Mouse (Mus musculus) hindbrain, embryonic 10.5 days (tissue): Measurements from ENCODE around the gene Mllt1. TPM values are rescaled to one million over a fixed set of nuclear protein-coding genes. Genes with fewer than 3 reads are reported as not detected.
"Not testable (repeated sequence)": the region's sequence is repeated elsewhere in the genome, so short reads cannot be mapped to it uniquely, and the experiment has no call there.

Experiments used
- DNase-seq: peaks from one replicate; pipeline ENCODE4 v3.0.0-alpha.2; 2017; ENCODE audit warnings: low spot score
- H3K27ac ChIP-seq: fragments of 300-500 bp; sonication (generic); 2 replicates; pipeline ENCODE4 v1.5.1; 2016; ENCODE audit warnings: mild to moderate bottlenecking, moderate library complexity
- H3K27me3 ChIP-seq: fragments of 300-500 bp; sonication (generic); 2 replicates; pipeline ENCODE4 v1.6.1; 2016; ENCODE audit warnings: mild to moderate bottlenecking; ENCODE audit not compliant: poor library complexity, insufficient read depth, severe bottlenecking
- H3K36me3 ChIP-seq: fragments of 300-500 bp; sonication (generic); 2 replicates; pipeline ENCODE4 v1.6.1; 2016; ENCODE audit warnings: mild to moderate bottlenecking, moderate library complexity
- H3K4me1 ChIP-seq: fragments of 300-500 bp; sonication (generic); replicated peaks from 2 replicates; pipeline ENCODE4 v1.6.1; 2016; ENCODE audit warnings: mild to moderate bottlenecking
- H3K4me3 ChIP-seq: fragments of 300-500 bp; sonication (generic); 2 replicates; pipeline ENCODE4 v1.5.1; 2016; ENCODE audit warnings: mild to moderate bottlenecking, moderate library complexity
- H3K9me3 ChIP-seq: fragments of 300-500 bp; sonication (generic); 2 replicates; pipeline ENCODE4 v1.6.1; 2016; ENCODE audit warnings: mild to moderate bottlenecking, moderate library complexity
- WGBS: fragments of 180-500 bp; shearing (Covaris S2); methylation state at CpG from one replicate; pipeline ENCODE4 v1.1.7; 2016; 5-methylcytosine and 5-hydroxymethylcytosine counted together
- polyA plus RNA-seq: library from polyadenylated mRNA; unstranded; fragments of >200 nt; fragmentation: Nextera tagmentation; extraction: Ambion mirVana; gene quantifications from 2 replicates; pipeline ENCODE4 v1.2.1, GENCODE M21; 2016

The Mllt1 gene
- polyA plus RNA-seq, 1 experiment from 2014 or later: 82.4 TPM

DNA sequence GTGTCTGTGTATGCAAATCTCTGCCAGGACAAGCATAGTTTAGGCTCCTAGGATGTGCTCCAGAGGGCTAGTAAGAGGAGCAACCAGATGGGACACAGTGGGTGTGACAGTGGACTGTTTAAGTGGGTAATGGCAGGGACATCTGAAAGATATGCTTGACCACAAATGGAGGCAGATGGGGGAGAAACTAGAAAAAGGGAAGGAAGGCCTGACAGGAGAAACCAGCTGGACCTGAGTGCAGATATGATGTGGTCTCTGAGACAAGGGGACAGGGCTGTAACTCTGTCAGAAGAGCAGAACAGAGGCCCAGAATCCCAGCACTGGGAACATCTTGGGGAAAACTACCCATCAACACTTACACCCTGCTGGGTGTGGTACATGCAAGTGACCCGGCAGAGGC, 5.7 kb downstream of the Mllt1 start:
- WGBS: 86% methylated on average over 1 of the region's 1 CpGs
- Histone ChIP-seq H3K4me3 (no peak overlapping the region), H3K27ac (no peak overlapping the region), H3K27me3 (no peaks in the 10 kb centered on the region), H3K9me3 (no peaks in the 10 kb centered on the region), H3K4me1 (peaks cover 43% of the 10 kb centered on the region), H3K36me3 (peaks cover 88% of the 10 kb centered on the region)
- no peak for DNase-seq

DNA sequence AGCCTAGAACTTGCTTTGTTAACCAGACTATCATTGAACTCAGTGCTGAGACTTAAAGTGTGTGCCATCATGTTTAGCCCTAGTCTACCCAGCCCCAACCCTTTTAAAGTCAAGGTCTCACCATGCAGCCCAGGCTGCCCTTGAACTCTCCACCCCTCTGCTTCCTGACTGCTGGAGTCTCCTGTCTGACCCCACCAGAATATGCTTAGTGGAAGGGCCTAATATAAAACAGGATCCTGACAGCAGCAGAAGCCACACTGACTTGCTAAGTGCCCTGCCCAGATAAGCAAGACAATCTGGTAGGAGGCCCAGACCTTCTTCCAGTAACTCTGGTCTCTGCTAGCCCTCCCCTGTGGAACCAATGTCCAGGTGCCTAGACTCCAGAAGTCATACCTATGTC, 6.1 kb downstream of the Mllt1 start:
- Histone ChIP-seq H3K4me3 (no peak overlapping the region), H3K9me3 (no peaks in the 10 kb centered on the region), H3K27me3 (no peaks in the 10 kb centered on the region), H3K36me3 (peaks cover 92% of the 10 kb centered on the region), H3K27ac (no peak overlapping the region), H3K4me1 (peaks cover 39% of the 10 kb centered on the region)
- DNase-seq: no peak

DNA sequence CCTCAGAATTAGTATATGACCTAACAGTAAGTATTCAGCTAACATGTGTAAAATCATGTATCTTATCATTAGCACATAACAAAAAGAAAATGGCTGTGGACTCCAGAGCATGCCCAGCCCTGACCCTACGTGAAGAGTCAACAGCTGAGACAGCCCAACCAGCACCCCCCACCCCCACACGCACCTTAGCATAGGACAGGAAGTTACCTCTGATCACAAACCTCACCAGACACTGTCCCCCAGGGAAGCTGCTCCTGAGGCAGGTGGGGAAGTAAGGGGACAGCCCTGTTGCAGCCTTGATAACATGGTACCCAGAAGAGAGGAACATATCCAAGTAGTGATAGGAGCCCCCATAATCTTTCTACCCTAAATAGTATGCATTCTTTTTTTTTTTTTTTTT, 9.2 kb downstream of the Mllt1 start:
- Histone ChIP-seq H3K27ac (no peak overlapping the region), H3K4me3 (no peak overlapping the region), H3K9me3 (no peaks in the 10 kb centered on the region), H3K4me1 (peaks cover 16% of the 10 kb centered on the region; the same call in 1 of the 2 replicates), H3K36me3 (peaks cover 93% of the 10 kb centered on the region), H3K27me3 (no peaks in the 10 kb centered on the region)
- WGBS: 100% methylated on average over 2 of the region's 2 CpGs
- DNase-seq: no peak

DNA sequence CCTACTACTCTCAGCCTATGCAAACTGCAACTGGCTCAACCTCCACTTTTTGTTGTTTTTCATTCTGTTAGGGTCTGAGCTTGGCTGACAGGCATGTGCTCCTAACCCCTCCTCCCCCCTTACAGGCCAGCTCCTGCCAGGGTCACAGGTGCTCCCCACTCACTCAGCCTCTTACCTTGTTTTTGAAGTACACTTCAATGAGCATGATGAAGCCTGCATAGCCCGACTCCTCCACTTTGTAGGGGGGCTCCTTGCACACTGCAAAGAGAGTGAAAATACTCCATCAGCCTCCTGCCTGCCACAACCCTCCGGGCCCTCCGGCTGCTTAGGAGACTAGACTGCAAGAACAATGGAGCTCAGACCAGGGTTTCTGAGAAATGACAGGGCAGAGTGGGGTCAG, 15.5 kb downstream of the Mllt1 start:
- Histone ChIP-seq H3K4me1 (no peaks in the 10 kb centered on the region), H3K27me3 (no peaks in the 10 kb centered on the region), H3K36me3 (peaks cover 98% of the 10 kb centered on the region), H3K9me3 (no peaks in the 10 kb centered on the region), H3K4me3 (no peak overlapping the region), H3K27ac (no peak overlapping the region)
- WGBS: 87% methylated on average over 3 of the region's 3 CpGs
- DNase-seq: no peak

DNA sequence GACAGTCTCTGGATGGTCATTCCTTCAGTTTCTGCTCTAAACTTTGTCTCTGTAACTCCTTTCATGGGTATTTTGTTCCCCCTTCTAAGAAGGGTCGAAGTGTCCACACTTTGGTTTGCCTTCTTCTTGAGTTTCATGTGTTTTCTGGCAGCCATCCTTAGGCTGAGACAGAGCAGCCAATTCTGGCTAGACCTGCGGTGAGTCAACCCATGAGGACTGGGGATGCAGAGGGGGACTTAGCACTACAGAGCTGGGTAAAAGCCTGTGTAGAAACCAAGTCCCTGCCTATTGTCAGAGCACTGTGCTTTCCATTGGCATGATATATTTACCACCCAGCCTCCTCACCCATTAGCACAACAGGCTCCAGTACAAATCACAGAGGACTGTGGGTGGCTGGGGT, 18.0 kb downstream of the Mllt1 start:
- Histone ChIP-seq H3K36me3 (peaks cover 98% of the 10 kb centered on the region), H3K4me1 (no peaks in the 10 kb centered on the region), H3K27ac (no peak overlapping the region), H3K27me3 (no peaks in the 10 kb centered on the region), H3K4me3 (no peak overlapping the region), H3K9me3 (no peaks in the 10 kb centered on the region)
- DNase-seq: no peak
- 98% methylated on average over 2 of the region's 2 CpGs for WGBS

DNA sequence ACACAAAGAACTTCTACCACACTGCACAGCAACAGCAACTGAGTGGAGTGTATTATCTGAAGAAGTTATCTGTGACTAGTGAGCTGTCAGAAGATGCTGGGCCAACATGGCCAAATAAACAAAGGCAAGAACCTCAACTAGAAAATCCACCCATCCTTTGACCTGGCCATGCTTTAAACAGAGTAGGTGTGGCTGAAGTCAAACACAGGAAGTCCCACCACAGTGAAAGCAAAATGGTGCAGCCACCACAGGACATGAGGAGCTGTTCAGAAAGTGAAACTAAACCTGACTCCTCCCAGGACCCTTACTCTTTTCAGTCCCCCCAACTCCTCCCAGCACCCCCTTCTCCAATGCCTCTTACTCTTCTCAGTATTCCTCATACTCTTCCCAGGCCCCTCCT, 21.8 kb downstream of the Mllt1 start:
- H3K9me3 ChIP-seq: no peaks in the 10 kb centered on the region
- H3K4me1 ChIP-seq: no peaks in the 10 kb centered on the region
- DNase-seq: no peak
- peaks cover 98% of the 10 kb centered on the region for H3K36me3 ChIP-seq
- no peaks in the 10 kb centered on the region for H3K27me3 ChIP-seq
- H3K4me3 ChIP-seq: no peak overlapping the region
- no peak overlapping the region for H3K27ac ChIP-seq

DNA sequence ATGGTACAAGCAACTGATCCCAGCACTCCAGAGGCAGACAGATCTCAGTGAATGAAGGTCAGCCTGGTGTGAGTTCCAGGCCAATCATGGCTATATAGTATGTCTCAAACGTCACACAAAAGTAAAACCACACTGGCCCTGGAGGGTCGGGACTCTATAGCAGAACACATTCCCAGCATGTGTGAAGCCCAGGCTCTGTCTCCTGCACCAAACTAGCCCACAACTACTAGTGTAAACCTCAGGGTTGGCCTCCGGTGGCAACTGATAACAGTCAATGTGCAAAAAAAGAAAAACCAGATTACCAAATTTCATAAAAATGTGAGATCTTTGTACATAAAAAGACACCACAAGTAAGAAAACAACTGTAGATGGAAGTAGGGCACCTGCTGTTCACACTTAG, 22.2 kb downstream of the Mllt1 start:
- DNase-seq: no peak
- peaks cover 98% of the 10 kb centered on the region for H3K36me3 ChIP-seq
- H3K27ac ChIP-seq: no peak overlapping the region
- no peak overlapping the region for H3K4me3 ChIP-seq
- H3K4me1 ChIP-seq: no peaks in the 10 kb centered on the region
- H3K9me3 ChIP-seq: no peaks in the 10 kb centered on the region
- H3K27me3 ChIP-seq: no peaks in the 10 kb centered on the region
- WGBS: 93% methylated on average over 3 of the region's 3 CpGs

DNA sequence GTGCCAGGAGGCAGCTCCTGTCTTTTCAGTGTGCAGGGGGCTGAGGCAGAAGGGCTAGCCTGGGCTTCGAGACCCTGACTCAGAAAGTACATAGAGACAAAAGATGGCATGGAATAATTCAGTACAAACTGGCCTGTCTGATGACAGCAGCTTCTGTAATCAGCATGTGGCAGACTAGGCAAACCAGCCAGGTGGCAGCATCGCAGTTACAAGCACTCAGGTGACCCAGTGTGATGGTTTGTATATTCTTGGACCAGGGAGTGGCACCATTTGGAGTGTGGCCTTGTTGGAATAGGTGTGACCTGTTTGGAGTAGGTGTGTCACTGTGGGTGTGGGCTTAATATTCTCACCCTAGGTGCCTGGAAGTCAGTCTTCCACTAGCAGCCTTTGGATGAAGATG, 25.5 kb downstream of the Mllt1 start:
- H3K27me3 ChIP-seq, H3K4me1 ChIP-seq, H3K9me3 ChIP-seq, DNase-seq, H3K27ac ChIP-seq, H3K4me3 ChIP-seq: not testable (repeated sequence)
- 82% methylated on average over 2 of the region's 2 CpGs for WGBS
- peaks cover 99% of the 10 kb centered on the region for H3K36me3 ChIP-seq

DNA sequence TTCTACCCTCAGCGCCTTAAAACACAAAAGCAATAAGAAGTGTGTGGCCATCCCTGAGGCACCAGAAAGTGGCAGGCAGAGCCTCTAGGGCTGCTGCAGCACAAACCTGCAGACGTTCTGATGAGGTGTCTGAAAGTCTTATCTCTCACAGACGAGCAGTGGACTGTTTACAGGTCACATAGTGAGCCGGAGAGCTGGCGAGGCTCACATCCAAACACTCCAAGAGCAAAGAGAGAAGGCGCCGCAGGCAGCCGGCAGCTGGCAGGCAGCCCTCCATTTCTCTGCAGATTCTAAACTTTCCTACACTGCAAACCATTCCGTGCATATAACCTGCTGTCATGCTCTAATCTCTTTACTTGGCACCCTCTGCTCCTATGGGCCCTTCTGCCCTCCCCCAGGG, 27.3 kb downstream of the Mllt1 start:
- Histone ChIP-seq H3K4me3 (no peak overlapping the region), H3K4me1 (peaks cover 9% of the 10 kb centered on the region; the same call in 1 of the 2 replicates), H3K36me3 (peaks cover 99% of the 10 kb centered on the region), H3K9me3 (no peaks in the 10 kb centered on the region), H3K27me3 (no peaks in the 10 kb centered on the region), H3K27ac (no peak overlapping the region)
- WGBS: 90% methylated on average over 9 of the region's 9 CpGs
- no peak for DNase-seq

DNA sequence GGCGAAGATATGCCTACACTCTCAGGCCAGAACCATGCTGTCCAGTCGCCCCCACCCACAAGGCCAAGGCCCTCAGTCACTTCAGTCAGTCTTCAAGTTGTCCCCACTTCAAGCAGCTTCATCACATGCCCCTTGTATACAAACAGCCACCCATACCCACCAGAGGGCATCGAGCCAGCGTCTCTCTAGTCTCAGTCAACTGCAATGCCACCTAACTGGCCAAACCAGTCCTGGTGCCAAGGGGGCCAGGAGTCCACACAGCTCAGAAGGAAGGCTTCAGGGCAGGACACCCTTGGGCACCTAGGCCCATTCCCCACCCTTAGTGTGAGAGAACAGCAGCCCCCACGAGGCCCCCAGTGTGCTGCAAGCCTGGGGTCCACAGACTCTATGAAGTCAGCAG, 28.1 kb downstream of the Mllt1 start:
- WGBS: 90% methylated on average over 5 of the region's 5 CpGs
- Histone ChIP-seq H3K4me3 (no peak overlapping the region), H3K36me3 (peaks cover 100% of the 10 kb centered on the region), H3K27ac (no peak overlapping the region), H3K4me1 (peaks cover 9% of the 10 kb centered on the region; the same call in 1 of the 2 replicates), H3K27me3 (no peaks in the 10 kb centered on the region), H3K9me3 (no peaks in the 10 kb centered on the region)
- DNase-seq: no peak

DNA sequence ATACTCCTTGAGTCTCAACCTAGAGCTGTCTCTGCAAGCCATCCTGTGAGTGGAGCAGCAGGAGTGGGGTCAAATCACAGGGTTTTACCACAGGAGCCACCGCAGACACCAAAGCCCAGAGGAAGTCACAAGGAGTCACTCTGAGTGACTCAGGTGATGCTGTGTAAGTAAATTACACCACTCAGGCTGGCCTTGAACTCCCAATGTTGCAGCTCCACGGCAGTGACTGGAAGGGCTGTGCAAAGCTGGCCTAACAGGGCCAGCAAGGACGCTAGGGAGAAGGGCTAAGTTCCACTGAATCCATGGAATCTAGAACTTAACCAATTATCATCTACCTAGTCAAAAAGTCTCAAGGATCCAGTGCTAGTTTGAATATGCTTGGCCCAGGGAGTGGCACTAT, 29.0 kb downstream of the Mllt1 start:
- DNase-seq: no peak
- H3K27ac ChIP-seq: no peak overlapping the region
- no peaks in the 10 kb centered on the region for H3K9me3 ChIP-seq
- peaks cover 100% of the 10 kb centered on the region for H3K36me3 ChIP-seq
- H3K4me1 ChIP-seq: peaks cover 9% of the 10 kb centered on the region; the same call in 1 of the 2 replicates
- no peaks in the 10 kb centered on the region for H3K27me3 ChIP-seq
- H3K4me3 ChIP-seq: no peak overlapping the region
- WGBS: 92% methylated on average over 3 of the region's 3 CpGs

DNA sequence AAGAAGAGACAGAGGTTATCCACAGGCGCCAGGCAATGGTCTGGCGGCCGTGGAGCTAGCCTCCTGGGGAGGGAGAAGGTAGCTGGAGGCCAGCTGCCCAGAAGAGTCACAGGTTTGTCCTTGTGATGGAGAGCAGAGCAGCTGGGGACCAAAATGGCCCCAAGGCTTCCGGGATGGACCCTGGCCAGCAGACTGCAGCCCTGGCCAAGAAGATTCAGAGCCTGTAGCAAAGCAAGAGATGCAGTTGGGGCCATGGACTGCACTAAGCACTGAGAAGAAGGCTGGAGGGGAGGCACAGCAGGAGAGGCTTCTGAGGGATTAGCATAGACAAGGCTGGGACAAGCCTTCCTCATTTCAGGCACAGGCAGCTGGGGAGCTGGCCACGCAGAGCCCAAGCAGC, 32.5 kb downstream of the Mllt1 start:
- peaks cover 9% of the 10 kb centered on the region; the same call in 1 of the 2 replicates for H3K4me1 ChIP-seq
- H3K27ac ChIP-seq: no peak overlapping the region
- DNase-seq: no peak
- WGBS: 80% methylated on average over 5 of the region's 5 CpGs
- no peaks in the 10 kb centered on the region for H3K9me3 ChIP-seq
- H3K36me3 ChIP-seq: peaks cover 100% of the 10 kb centered on the region
- no peak overlapping the region for H3K4me3 ChIP-seq
- H3K27me3 ChIP-seq: no peaks in the 10 kb centered on the region

DNA sequence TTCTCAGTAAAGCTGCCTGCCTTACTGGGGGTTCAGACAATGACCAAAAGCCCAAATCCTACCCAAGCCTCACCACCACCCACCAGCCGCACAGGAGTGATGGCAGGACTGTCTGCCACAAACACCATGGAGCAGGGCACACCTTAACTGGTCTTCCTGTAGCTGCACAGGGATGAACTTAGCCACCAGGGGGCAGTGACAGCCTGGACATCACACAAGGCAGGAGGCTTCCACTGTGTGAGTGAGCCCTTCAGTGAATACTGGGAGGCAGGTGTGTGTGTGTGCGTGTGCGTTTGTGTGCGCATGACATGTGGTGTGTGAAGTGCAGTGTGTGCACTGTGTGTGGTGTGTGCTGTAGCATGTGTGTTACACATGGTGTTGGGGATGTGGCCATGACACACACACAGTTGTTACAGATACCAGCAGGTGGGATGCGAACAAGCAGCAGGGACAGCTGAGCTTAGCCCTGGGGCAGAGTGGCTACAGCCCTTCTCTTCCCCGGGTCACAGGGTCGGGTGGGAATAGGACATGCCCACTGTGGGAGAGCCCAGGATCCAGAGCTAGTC, 37.5 kb downstream of the Mllt1 start:
- 87% methylated on average over 7 of the region's 7 CpGs for WGBS
- Histone ChIP-seq H3K4me1 (peaks cover 11% of the 10 kb centered on the region), H3K36me3 (peaks cover 100% of the 10 kb centered on the region), H3K9me3 (no peaks in the 10 kb centered on the region), H3K4me3 (no peak overlapping the region), H3K27me3 (no peaks in the 10 kb centered on the region), H3K27ac (no peak overlapping the region)
- DNase-seq: peak; percentile 69

DNA sequence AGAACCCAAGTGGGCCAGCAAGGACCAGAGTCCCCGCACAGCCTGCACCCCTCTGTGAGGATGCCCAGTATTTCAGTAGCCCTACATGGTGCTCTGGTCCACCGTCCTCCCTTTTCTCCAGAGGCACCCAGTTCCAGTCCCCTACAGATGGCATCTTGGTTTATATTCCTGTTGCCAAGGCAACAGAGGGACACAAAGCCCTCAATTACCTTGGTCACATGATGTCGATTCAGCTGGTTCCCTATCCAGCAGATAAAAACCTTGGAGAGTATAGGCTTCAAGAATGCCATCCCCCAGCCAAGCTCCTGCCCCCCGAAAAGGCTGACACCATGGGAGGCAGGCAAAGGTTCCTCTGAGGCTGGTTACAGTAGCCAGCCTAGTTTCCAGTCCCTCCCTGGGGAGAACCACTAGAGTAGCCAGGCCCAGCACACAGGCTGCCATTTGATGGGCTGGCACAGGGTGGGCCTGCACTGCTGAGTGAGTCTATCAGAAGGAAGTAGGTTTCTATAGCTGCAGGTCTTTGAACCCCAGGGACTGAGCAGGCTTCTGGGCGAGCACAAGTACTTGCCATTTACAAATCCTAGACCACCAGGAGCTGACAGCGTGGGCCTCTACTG, 38.6 kb downstream of the Mllt1 start:
- H3K4me3 ChIP-seq: no peak overlapping the region
- no peak for DNase-seq

More for the DNA sequence above, 38.6 kb downstream of the Mllt1 start:
- peaks cover 100% of the 10 kb centered on the region for H3K36me3 ChIP-seq
- H3K27me3 ChIP-seq: no peaks in the 10 kb centered on the region
- peak overlapping the region; percentile 5; the same call in 1 of the 2 replicates for H3K27ac ChIP-seq
- 81% methylated on average over 6 of the region's 6 CpGs for WGBS
- peaks cover 11% of the 10 kb centered on the region for H3K4me1 ChIP-seq
- H3K9me3 ChIP-seq: no peaks in the 10 kb centered on the region
